Mouse (Mus musculus): ENCODE data around the gene AU021092.
A peak's percentile ranks its signal among the peaks of the same experiment; 100 is the strongest.

Gene AU021092

GRCm38 (mm10) chr16:5210365-5210764 is 11.7 kb downstream of the AU021092 start:
- DNase-seq: no peak

GRCm38 (mm10) chr16:5206051-5206450 is 16.0 kb downstream of the AU021092 start:
- no peak for DNase-seq

GRCm38 (mm10) chr16:5205431-5205970 is 16.6 kb downstream of the AU021092 start:
- no peak for DNase-seq

- DNase-seq: peak; percentile 93
Measured at GRCm38 (mm10) chr16:5203668-5204433, 18.2 kb downstream of the AU021092 start, which contains the start of gene Nagpa. Gene Nagpa (minus strand): TSS chr16:5204012.

- peak; percentile 9 for DNase-seq
Measured at GRCm38 (mm10) chr16:5203200-5203599, 18.9 kb downstream of the AU021092 start.

- peak; percentile 61 for DNase-seq
Measured at GRCm38 (mm10) chr16:5202681-5203080, 19.4 kb downstream of the AU021092 start.

GRCm38 (mm10) chr16:5195080-5195479 is 27.0 kb downstream of the AU021092 start:
- peak; percentile 78 for DNase-seq

GRCm38 (mm10) chr16:5186234-5186633 is 35.9 kb downstream of the AU021092 start:
- DNase-seq: no peak

- no peak for DNase-seq
Measured at GRCm38 (mm10) chr16:5185691-5186090, 36.4 kb downstream of the AU021092 start.

- no peak for DNase-seq
Measured at GRCm38 (mm10) chr16:5184956-5185355, 37.1 kb downstream of the AU021092 start.

GRCm38 (mm10) chr16:5184101-5184500 is 38.0 kb downstream of the AU021092 start:
- DNase-seq: no peak

GRCm38 (mm10) chr16:5183310-5183975 is 38.7 kb downstream of the AU021092 start:
- no peak for DNase-seq

- no peak for DNase-seq
Measured at GRCm38 (mm10) chr16:5172636-5173035, 49.5 kb downstream of the AU021092 start.

GRCm38 (mm10) chr16:5168829-5169228 is 53.3 kb downstream of the AU021092 start:
- DNase-seq: no peak

- no peak for DNase-seq
Measured at GRCm38 (mm10) chr16:5168038-5168437, 54.1 kb downstream of the AU021092 start.

GRCm38 (mm10) chr16:5164327-5164726 is 57.8 kb downstream of the AU021092 start:
- no peak for DNase-seq

Measured in embryo, embryonic 11 days (tissue).